Comparison of ENCODE assay signal across 21 mouse cellular contexts in genomic region chr14:121665693-121666273, GRCm38 (mm10).
DNase-seq lines count a peak whose midpoint lies in the region; ATAC-seq lines count a peak whose summit lies in the region.
"Had no signal": no experiment of that assay in that cellular context is flagged by ENCODE, and none has a peak within 500 bp of the region (broad histone marks: within the 10 kb centered on the region; RNA-seq: fewer than 3 reads in every experiment).

No protein-coding gene starts in this region.

- 95% methylated on average over 9 of the region's 9 CpGs for WGBS in lung, embryonic 15.5 days
- 97% methylated on average over 9 of the region's 9 CpGs for WGBS in intestine, embryonic 14.5 days
- 94% methylated on average over 9 of the region's 9 CpGs for WGBS in stomach, embryonic 16.5 days

- H3K4me3 ChIP-seq in lung, embryonic 15.5 days = no peak overlapping the region
- H3K4me3 ChIP-seq in intestine, embryonic 14.5 days (ENCODE audit: low read depth, low read length) = no peak overlapping the region
- no peak overlapping the region for H3K4me3 ChIP-seq in stomach, embryonic 16.5 days (replicated peaks; ENCODE audit: low read length)
- H3K4me3 ChIP-seq: forebrain, embryonic 13.5 days; heart, embryonic 12.5 days; hindbrain, embryonic 13.5 days; megakaryocyte, embryonic 14.5 days; neural tube, embryonic 13.5 days had no signal

- no peak overlapping the region for H3K9ac ChIP-seq in lung, embryonic 15.5 days
- no peak overlapping the region for H3K9ac ChIP-seq in intestine, embryonic 14.5 days (ENCODE audit: low read length)
- no peak overlapping the region for H3K9ac ChIP-seq in stomach, embryonic 16.5 days (ENCODE audit: low read length)
- H3K9ac ChIP-seq: forebrain, embryonic 13.5 days; heart, embryonic 12.5 days; hindbrain, embryonic 13.5 days; neural tube, embryonic 13.5 days had no signal

- H3K27ac ChIP-seq in lung, embryonic 15.5 days = 0 out of 2 replicates have a peak overlapping the region, but pooled peaks have one; percentile 21
- H3K27ac ChIP-seq in intestine, embryonic 14.5 days (ENCODE audit: low read depth) = peak overlapping the region; percentile 54; the same call in 1 of the 2 replicates
- peak overlapping the region; percentile 56; the same call in 1 of the 2 replicates for H3K27ac ChIP-seq in stomach, embryonic 16.5 days (ENCODE audit: low read length)
- H3K27ac ChIP-seq: forebrain, embryonic 13.5 days; hindbrain, embryonic 13.5 days; neural tube, embryonic 13.5 days had no signal

- DNase-seq in kidney, adult 11 months = peak; percentile 32
- DNase-seq in kidney, postnatal 10 days = no peak
- DNase-seq in lung, postnatal 4 days = no peak
- no peak for DNase-seq in intestine, embryonic 14.5 days (ENCODE audit: low spot score)
- DNase-seq: cerebellum, adult 18-20 months; gastrocnemius, postnatal 10 days; heart, adult 11 months; heart, postnatal 14 days; layer of hippocampus, postnatal 36 days; midbrain, embryonic 14.5 days; spleen, adult 18-20 months; thymus, postnatal 14 days had no signal

- H3K4me1 ChIP-seq in lung, embryonic 15.5 days = peaks cover 18% of the 10 kb centered on the region
- peaks cover 8% of the 10 kb centered on the region; the same call in 1 of the 2 replicates for H3K4me1 ChIP-seq in intestine, embryonic 14.5 days (replicated peaks; ENCODE audit: control insufficient read depth, insufficient read depth, low read length)
- peaks cover 7% of the 10 kb centered on the region for H3K4me1 ChIP-seq in stomach, embryonic 16.5 days (ENCODE audit: control insufficient read depth, insufficient read depth, low read length)
- H3K4me1 ChIP-seq: forebrain, embryonic 13.5 days; megakaryocyte, embryonic 14.5 days; neural tube, embryonic 13.5 days had no signal

- H3K9me3 ChIP-seq in lung, embryonic 15.5 days = no peaks in the 10 kb centered on the region
- no peaks in the 10 kb centered on the region for H3K9me3 ChIP-seq in intestine, embryonic 14.5 days (ENCODE audit: control insufficient read depth, low read length)
- H3K9me3 ChIP-seq in stomach, embryonic 16.5 days (replicated peaks; ENCODE audit: control insufficient read depth, low read length) = 0 out of 2 replicates have a peak, but pooled peaks cover 4% of the 10 kb centered on the region
- H3K9me3 ChIP-seq: forebrain, embryonic 13.5 days; hindbrain, embryonic 13.5 days had no signal

- H3K27me3 ChIP-seq in lung, embryonic 15.5 days = no peaks in the 10 kb centered on the region
- H3K27me3 ChIP-seq in intestine, embryonic 14.5 days (replicated peaks; ENCODE audit: control insufficient read depth, insufficient read depth, low read length) = no peaks in the 10 kb centered on the region
- no peaks in the 10 kb centered on the region for H3K27me3 ChIP-seq in stomach, embryonic 16.5 days (ENCODE audit: control insufficient read depth, insufficient read depth, low read length)
- H3K27me3 ChIP-seq: forebrain, embryonic 13.5 days; heart, embryonic 12.5 days; hindbrain, embryonic 13.5 days; megakaryocyte, embryonic 14.5 days; neural tube, embryonic 13.5 days had no signal

- no peak for ATAC-seq in lung, embryonic 15.5 days (ENCODE audit: borderline replicate concordance, extremely low read depth, low FRiP score, low TSS enrichment)
- no peak for ATAC-seq in intestine, embryonic 14.5 days (replicated peaks; ENCODE audit: low FRiP score, low TSS enrichment, low read depth)
- ATAC-seq in stomach, embryonic 16.5 days (ENCODE audit: insufficient read depth, low FRiP score) = no peak
- ATAC-seq in activated CD4-positive, CD25-positive, alpha-beta regulatory T cell, adult 4 months = no peak
- ATAC-seq: forebrain, embryonic 13.5 days; inflammation-experienced regulatory T-cells, adult 6 months had no signal

- H3K36me3 ChIP-seq in lung, embryonic 15.5 days = no peaks in the 10 kb centered on the region; the same call in 1 of the 2 replicates
- peaks cover 3% of the 10 kb centered on the region; the same call in 1 of the 2 replicates for H3K36me3 ChIP-seq in intestine, embryonic 14.5 days (ENCODE audit: control insufficient read depth, insufficient read depth, low read length)
- no peaks in the 10 kb centered on the region for H3K36me3 ChIP-seq in stomach, embryonic 16.5 days (ENCODE audit: control insufficient read depth, insufficient read depth, low read length)
- H3K36me3 ChIP-seq: heart, embryonic 12.5 days; hindbrain, embryonic 13.5 days; neural tube, embryonic 13.5 days had no signal

- H3K4me2 ChIP-seq in lung, embryonic 15.5 days = no peak overlapping the region
- H3K4me2 ChIP-seq in intestine, embryonic 14.5 days (ENCODE audit: low read length) = no peak overlapping the region
- no peak overlapping the region for H3K4me2 ChIP-seq in stomach, embryonic 16.5 days (ENCODE audit: low read depth, low read length)
- H3K4me2 ChIP-seq: forebrain, embryonic 13.5 days; heart, embryonic 12.5 days; hindbrain, embryonic 13.5 days; neural tube, embryonic 13.5 days had no signal
